Mouse (Mus musculus): ENCODE measurements around the gene Rab38. TPM values are rescaled to one million over a fixed set of nuclear protein-coding genes. Genes with fewer than 3 reads are reported as not detected.

Gene Rab38
- polyA plus RNA-seq, 1 experiment from 2014 or later, result 9.5 TPM

GRCm38 (mm10) chr7:88443435-88443834 is 13.4 kb downstream of the Rab38 start:
- Histone ChIP-seq H3K4me1 (replicated peaks) (no peaks in the 10 kb centered on the region), H3K9me3 (no peaks in the 10 kb centered on the region), H3K9ac (replicated peaks) (no peak overlapping the region), H3K27me3 (no peaks in the 10 kb centered on the region), H3K4me3 (replicated peaks) (no peak overlapping the region), H3K36me3 (no peaks in the 10 kb centered on the region), H3K4me2 (no peak overlapping the region), H3K27ac (no peak overlapping the region)
- no peak for ATAC-seq (ENCODE audit: insufficient number of reproducible peaks, insufficient read depth, low FRiP score, low TSS enrichment, low read depth)
- WGBS, result 64% methylated on average over 4 of the region's 4 CpGs

- H3K4me1 ChIP-seq (replicated peaks), result no peaks in the 10 kb centered on the region
- WGBS, result 76% methylated on average over 2 of the region's 2 CpGs
Measured at GRCm38 (mm10) chr7:88445320-88445903, 15.3 kb downstream of the Rab38 start.

GRCm38 (mm10) chr7:88453234-88453633 is 23.2 kb downstream of the Rab38 start:
- 82% methylated on average over 1 of the region's 1 CpGs for whole genome bisulfite sequencing
- no peaks in the 10 kb centered on the region for H3K9me3 ChIP-seq
- no peak overlapping the region for H3K4me3 ChIP-seq (replicated peaks)
- no peak overlapping the region for H3K27ac ChIP-seq
- H3K36me3 ChIP-seq, result no peaks in the 10 kb centered on the region
- no peaks in the 10 kb centered on the region for H3K27me3 ChIP-seq
- H3K4me1 ChIP-seq (replicated peaks), result no peaks in the 10 kb centered on the region
- no peak overlapping the region for H3K4me2 ChIP-seq
- H3K9ac ChIP-seq (replicated peaks), result no peak overlapping the region
- no peak for ATAC-seq (ENCODE audit: insufficient number of reproducible peaks, insufficient read depth, low FRiP score, low TSS enrichment, low read depth)

More at GRCm38 (mm10) chr7:88445320-88445903, 15.3 kb downstream of the Rab38 start:
- Histone ChIP-seq H3K9ac (replicated peaks) (no peak overlapping the region), H3K9me3 (no peaks in the 10 kb centered on the region), H3K27me3 (no peaks in the 10 kb centered on the region), H3K27ac (no peak overlapping the region), H3K4me3 (replicated peaks) (no peak overlapping the region), H3K36me3 (no peaks in the 10 kb centered on the region), H3K4me2 (no peak overlapping the region)
- no peak for ATAC-seq (ENCODE audit: insufficient number of reproducible peaks, insufficient read depth, low FRiP score, low TSS enrichment, low read depth)

- Histone ChIP-seq H3K4me3 (replicated peaks) (no peak overlapping the region), H3K9ac (replicated peaks) (no peak overlapping the region), H3K36me3 (no peaks in the 10 kb centered on the region), H3K9me3 (no peaks in the 10 kb centered on the region), H3K27me3 (no peaks in the 10 kb centered on the region), H3K4me2 (no peak overlapping the region), H3K4me1 (replicated peaks) (no peaks in the 10 kb centered on the region), H3K27ac (no peak overlapping the region)
- 67% methylated on average over 3 of the region's 3 CpGs for WGBS
- no peak for ATAC-seq (ENCODE audit: insufficient number of reproducible peaks, insufficient read depth, low FRiP score, low TSS enrichment, low read depth)
Measured at GRCm38 (mm10) chr7:88457827-88458226, 27.8 kb downstream of the Rab38 start.

GRCm38 (mm10) chr7:88467754-88468153 is 37.7 kb downstream of the Rab38 start:
- no peaks in the 10 kb centered on the region for H3K36me3 ChIP-seq
- H3K9me3 ChIP-seq, result no peaks in the 10 kb centered on the region
- 87% methylated on average over 3 of the region's 3 CpGs for WGBS
- no peak for ATAC-seq (ENCODE audit: insufficient number of reproducible peaks, insufficient read depth, low FRiP score, low TSS enrichment, low read depth)
- H3K27me3 ChIP-seq, result no peaks in the 10 kb centered on the region
- H3K4me1 ChIP-seq (replicated peaks), result no peaks in the 10 kb centered on the region
- H3K4me2 ChIP-seq, result no peak overlapping the region
- H3K9ac ChIP-seq (replicated peaks), result no peak overlapping the region
- H3K27ac ChIP-seq, result no peak overlapping the region
- no peak overlapping the region for H3K4me3 ChIP-seq (replicated peaks)

- H3K27ac ChIP-seq, result no peak overlapping the region
- 88% methylated on average over 7 of the region's 7 CpGs for WGBS
- H3K36me3 ChIP-seq, result no peaks in the 10 kb centered on the region
- no peaks in the 10 kb centered on the region for H3K9me3 ChIP-seq
- ATAC-seq (ENCODE audit: insufficient number of reproducible peaks, insufficient read depth, low FRiP score, low TSS enrichment, low read depth), result no peak
- no peak overlapping the region for H3K9ac ChIP-seq (replicated peaks)
- no peak overlapping the region for H3K4me3 ChIP-seq (replicated peaks)
- no peaks in the 10 kb centered on the region for H3K4me1 ChIP-seq (replicated peaks)
- no peaks in the 10 kb centered on the region for H3K27me3 ChIP-seq
- no peak overlapping the region for H3K4me2 ChIP-seq
Measured at GRCm38 (mm10) chr7:88482110-88482619, 52.1 kb downstream of the Rab38 start.

- no peak overlapping the region for H3K4me2 ChIP-seq
- H3K36me3 ChIP-seq, result no peaks in the 10 kb centered on the region
- no peak overlapping the region for H3K27ac ChIP-seq
- H3K9ac ChIP-seq (replicated peaks), result no peak overlapping the region
- no peaks in the 10 kb centered on the region for H3K27me3 ChIP-seq
- H3K4me1 ChIP-seq (replicated peaks), result no peaks in the 10 kb centered on the region
- WGBS, result 79% methylated on average over 7 of the region's 7 CpGs
- no peak for ATAC-seq (ENCODE audit: insufficient number of reproducible peaks, insufficient read depth, low FRiP score, low TSS enrichment, low read depth)
- H3K4me3 ChIP-seq (replicated peaks), result no peak overlapping the region
- no peaks in the 10 kb centered on the region for H3K9me3 ChIP-seq
Measured at GRCm38 (mm10) chr7:88482628-88483027, 52.6 kb downstream of the Rab38 start.

GRCm38 (mm10) chr7:88491020-88491419 is 60.9 kb downstream of the Rab38 start:
- ATAC-seq (ENCODE audit: insufficient number of reproducible peaks, insufficient read depth, low FRiP score, low TSS enrichment, low read depth), result no peak
- 60% methylated on average over 2 of the region's 2 CpGs for WGBS

GRCm38 (mm10) chr7:88502217-88502817 is 72.2 kb downstream of the Rab38 start:
- Histone ChIP-seq H3K4me2 (no peak overlapping the region), H3K27me3 (no peaks in the 10 kb centered on the region), H3K27ac (no peak overlapping the region), H3K4me1 (replicated peaks) (no peaks in the 10 kb centered on the region), H3K4me3 (replicated peaks) (no peak overlapping the region), H3K9me3 (no peaks in the 10 kb centered on the region), H3K9ac (replicated peaks) (no peak overlapping the region), H3K36me3 (no peaks in the 10 kb centered on the region)
- ATAC-seq (ENCODE audit: insufficient number of reproducible peaks, insufficient read depth, low FRiP score, low TSS enrichment, low read depth), result no peak
- 85% methylated on average over 5 of the region's 5 CpGs for WGBS

More at GRCm38 (mm10) chr7:88491020-88491419, 60.9 kb downstream of the Rab38 start:
- no peak overlapping the region for H3K9ac ChIP-seq (replicated peaks)
- H3K9me3 ChIP-seq, result no peaks in the 10 kb centered on the region
- H3K36me3 ChIP-seq, result no peaks in the 10 kb centered on the region
- no peak overlapping the region for H3K27ac ChIP-seq
- H3K4me1 ChIP-seq (replicated peaks), result no peaks in the 10 kb centered on the region
- no peaks in the 10 kb centered on the region for H3K27me3 ChIP-seq
- no peak overlapping the region for H3K4me2 ChIP-seq
- H3K4me3 ChIP-seq (replicated peaks), result no peak overlapping the region

- no peak overlapping the region for H3K4me3 ChIP-seq (replicated peaks)
- H3K9ac ChIP-seq (replicated peaks), result no peak overlapping the region
- no peaks in the 10 kb centered on the region for H3K27me3 ChIP-seq
- H3K4me1 ChIP-seq (replicated peaks), result no peaks in the 10 kb centered on the region
- no peak overlapping the region for H3K4me2 ChIP-seq
- H3K9me3 ChIP-seq, result no peaks in the 10 kb centered on the region
- no peak overlapping the region for H3K27ac ChIP-seq
- no peaks in the 10 kb centered on the region for H3K36me3 ChIP-seq
- no peak for ATAC-seq (ENCODE audit: insufficient number of reproducible peaks, insufficient read depth, low FRiP score, low TSS enrichment, low read depth)
- WGBS, result 83% methylated on average over 2 of the region's 2 CpGs
Measured at GRCm38 (mm10) chr7:88509748-88510147, 79.7 kb downstream of the Rab38 start.

GRCm38 (mm10) chr7:88522481-88522880 is 92.4 kb downstream of the Rab38 start:
- ATAC-seq (ENCODE audit: insufficient number of reproducible peaks, insufficient read depth, low FRiP score, low TSS enrichment, low read depth), result no peak
- WGBS, result 79% methylated on average over 1 of the region's 1 CpGs

More at GRCm38 (mm10) chr7:88522481-88522880, 92.4 kb downstream of the Rab38 start:
- H3K4me3 ChIP-seq (replicated peaks), result no peak overlapping the region
- H3K27ac ChIP-seq, result no peak overlapping the region
- H3K9me3 ChIP-seq, result no peaks in the 10 kb centered on the region
- H3K27me3 ChIP-seq, result no peaks in the 10 kb centered on the region
- no peak overlapping the region for H3K4me2 ChIP-seq
- H3K9ac ChIP-seq (replicated peaks), result no peak overlapping the region
- no peaks in the 10 kb centered on the region for H3K36me3 ChIP-seq
- no peaks in the 10 kb centered on the region for H3K4me1 ChIP-seq (replicated peaks)
